Mouse (Mus musculus): ENCODE data around the gene Gpi1. TPM values are rescaled to one million over a fixed set of nuclear protein-coding genes. Genes with fewer than 3 reads are reported as not detected.
A peak's percentile ranks its signal among the peaks of the same experiment; 100 is the strongest.

Gpi1 gene
- polyA plus RNA-seq, 1 experiment from 2014 or later = 264 TPM

GRCm38 (mm10) chr7:34169454-34169853 is 60.7 kb downstream of the Gpi1 start, which contains the start of gene Uba2:
Gene Uba2, minus strand, starts transcription at chr7:34169599.
- Histone ChIP-seq H3K36me3 (peaks cover 9% of the 10 kb centered on the region), H3K4me1 (peaks cover 11% of the 10 kb centered on the region), H3K4me3 (peak within 1 kb of the TSS; percentile 65), H3K27me3 (no peaks in the 10 kb centered on the region), H3K4me2 (peak within 1 kb of the TSS; percentile 74), H3K9me3 (no peaks in the 10 kb centered on the region), H3K9ac (peak within 1 kb of the TSS; percentile 86), H3K27ac (peak within 1 kb of the TSS; percentile 85; the same call in 1 of the 2 replicates)
- no peak for ATAC-seq (ENCODE audit: borderline replicate concordance, extremely low read depth, low FRiP score, low TSS enrichment)
- WGBS = 80% methylated on average over 3 of the region's 3 CpGs

DNA sequence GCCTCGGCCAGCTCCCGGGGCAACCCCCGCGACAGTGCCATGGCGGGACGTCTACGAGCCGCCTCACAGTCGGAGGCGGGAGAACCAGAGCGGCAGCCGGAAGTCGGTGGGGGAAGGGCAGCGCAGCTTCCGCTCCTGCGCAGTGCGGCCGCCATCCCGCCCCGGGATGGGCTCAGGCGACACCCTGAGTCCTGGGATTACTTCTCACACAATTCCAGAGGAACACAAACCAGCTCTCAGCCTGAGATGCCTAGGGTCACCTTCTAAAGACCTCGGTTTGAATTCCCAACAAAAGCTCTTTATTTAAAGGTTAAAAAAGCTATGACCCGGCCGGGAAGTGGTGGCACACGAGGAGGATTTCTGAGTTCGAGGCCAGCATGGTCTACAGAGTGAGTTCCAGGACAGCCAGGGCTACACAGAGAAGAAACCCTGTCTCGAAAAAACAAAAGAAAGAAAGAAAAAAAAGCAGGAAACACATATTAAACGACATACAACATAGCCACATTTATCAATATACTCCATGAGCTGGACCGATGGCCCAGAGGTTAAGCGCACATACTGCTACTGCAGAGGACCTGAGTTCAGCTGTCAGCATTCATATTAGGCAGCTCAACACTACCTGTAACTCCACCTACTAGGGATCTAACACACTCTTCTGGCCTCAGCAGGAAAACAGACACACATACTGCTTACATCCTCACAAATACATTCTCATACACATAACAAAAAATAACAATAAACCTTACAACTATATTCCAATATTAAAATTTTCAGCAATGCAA is 61.5 kb downstream of the Gpi1 start:
- no peaks in the 10 kb centered on the region for H3K9me3 ChIP-seq
- H3K36me3 ChIP-seq = peaks cover 16% of the 10 kb centered on the region

DNA sequence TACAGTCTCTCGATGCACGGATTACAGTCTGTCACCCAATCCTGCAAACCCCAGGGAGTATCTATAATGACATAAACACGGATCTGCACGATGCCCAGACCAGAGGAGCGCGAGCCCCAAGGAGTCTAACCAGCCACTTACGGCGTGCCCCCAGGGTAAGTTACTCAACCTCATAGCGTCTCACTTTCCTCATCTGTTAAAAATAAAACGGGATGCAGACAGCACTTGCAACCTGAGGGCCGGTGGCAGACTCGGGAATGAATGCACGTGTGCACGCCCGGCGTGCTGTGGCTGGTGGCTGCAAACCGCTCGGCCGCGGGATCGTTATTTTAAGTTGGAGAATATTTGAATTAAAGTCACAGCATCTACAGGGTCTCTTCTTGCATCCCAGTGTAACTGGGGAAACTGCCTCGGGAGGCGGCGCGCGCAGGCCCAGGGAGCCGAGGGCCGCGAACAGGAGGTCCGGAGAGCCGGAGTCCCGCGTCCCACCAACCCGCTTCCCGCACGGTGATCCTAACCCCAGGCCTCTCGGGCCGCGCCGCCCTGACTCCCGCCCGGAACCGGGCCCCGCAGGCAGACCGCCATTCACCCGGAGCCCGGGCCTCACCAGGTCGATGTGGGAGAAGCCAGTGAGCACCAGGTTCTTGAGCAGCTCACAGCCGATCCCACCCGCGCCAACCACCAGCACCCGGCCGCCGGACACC is 62.2 kb downstream of the Gpi1 start:
- Histone ChIP-seq H3K4me1 (peaks cover 11% of the 10 kb centered on the region), H3K9me3 (no peaks in the 10 kb centered on the region), H3K27ac (peak overlapping the region; percentile 85), H3K36me3 (peaks cover 23% of the 10 kb centered on the region), H3K9ac (peak overlapping the region; percentile 86), H3K4me2 (peak overlapping the region; percentile 74), H3K4me3 (peak overlapping the region; percentile 65), H3K27me3 (no peaks in the 10 kb centered on the region)
- ATAC-seq (ENCODE audit: borderline replicate concordance, extremely low read depth, low FRiP score, low TSS enrichment) = peak; percentile 41
- under 1% methylated on average over 54 of the region's 54 CpGs for WGBS

More for the DNA sequence above, 61.5 kb downstream of the Gpi1 start:
- H3K4me3 ChIP-seq = peak overlapping the region; percentile 65
- H3K27me3 ChIP-seq = no peaks in the 10 kb centered on the region
- peaks cover 11% of the 10 kb centered on the region for H3K4me1 ChIP-seq
- peak overlapping the region; percentile 85 for H3K27ac ChIP-seq
- peak overlapping the region; percentile 74 for H3K4me2 ChIP-seq
- H3K9ac ChIP-seq = peak overlapping the region; percentile 86
- peak; percentile 95 for ATAC-seq (ENCODE audit: borderline replicate concordance, extremely low read depth, low FRiP score, low TSS enrichment)
- WGBS = 10% methylated on average over 30 of the region's 30 CpGs

- no peaks in the 10 kb centered on the region for H3K9me3 ChIP-seq
- H3K4me2 ChIP-seq = peak overlapping the region; percentile 26; the same call in 1 of the 2 replicates
- no peak for ATAC-seq (ENCODE audit: borderline replicate concordance, extremely low read depth, low FRiP score, low TSS enrichment)
- H3K27me3 ChIP-seq = no peaks in the 10 kb centered on the region
- peak overlapping the region; percentile 5; the same call in 1 of the 2 replicates for H3K4me3 ChIP-seq
- H3K9ac ChIP-seq = 0 out of 2 replicates have a peak overlapping the region, but pooled peaks have one; percentile 19
- WGBS = 40% methylated on average over 4 of the region's 4 CpGs
- H3K36me3 ChIP-seq = peaks cover 34% of the 10 kb centered on the region
- H3K27ac ChIP-seq = no peak overlapping the region
- H3K4me1 ChIP-seq = peaks cover 11% of the 10 kb centered on the region
Observed at GRCm38 (mm10) chr7:34166850-34167249, 63.3 kb downstream of the Gpi1 start.

- no peak for ATAC-seq (ENCODE audit: borderline replicate concordance, extremely low read depth, low FRiP score, low TSS enrichment)
- H3K4me2 ChIP-seq = no peak overlapping the region
- no peaks in the 10 kb centered on the region for H3K27me3 ChIP-seq
- no peak overlapping the region for H3K27ac ChIP-seq
- peaks cover 11% of the 10 kb centered on the region for H3K4me1 ChIP-seq
- no peak overlapping the region for H3K4me3 ChIP-seq
- 49% methylated on average over 3 of the region's 3 CpGs for WGBS
- no peak overlapping the region for H3K9ac ChIP-seq
- H3K9me3 ChIP-seq = no peaks in the 10 kb centered on the region
- peaks cover 43% of the 10 kb centered on the region for H3K36me3 ChIP-seq
Observed at GRCm38 (mm10) chr7:34165999-34166398, 64.1 kb downstream of the Gpi1 start.

DNA sequence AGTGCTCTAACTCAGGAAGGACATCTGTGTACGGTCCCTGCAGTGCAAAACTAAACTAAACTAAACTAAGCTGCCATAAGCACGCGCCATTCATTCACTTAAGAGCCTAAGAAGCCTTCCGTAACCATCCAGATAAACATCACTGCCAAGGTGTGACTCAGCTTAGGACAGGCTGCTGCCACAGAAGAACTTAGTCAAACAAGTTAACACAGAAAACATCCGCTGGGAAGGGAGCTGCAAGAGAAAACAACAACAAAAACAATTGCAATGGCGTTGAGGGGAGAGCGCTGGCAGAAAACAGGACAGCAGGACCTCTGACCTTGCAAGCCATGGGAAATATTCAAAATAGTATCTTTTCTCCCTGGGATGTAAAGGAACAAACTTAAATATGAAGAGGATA is 65.5 kb downstream of the Gpi1 start:
- ATAC-seq (ENCODE audit: borderline replicate concordance, extremely low read depth, low FRiP score, low TSS enrichment) = no peak
- Histone ChIP-seq H3K27ac (no peak overlapping the region), H3K36me3 (peaks cover 54% of the 10 kb centered on the region), H3K9me3 (no peaks in the 10 kb centered on the region), H3K4me3 (no peak overlapping the region), H3K27me3 (no peaks in the 10 kb centered on the region), H3K4me2 (no peak overlapping the region), H3K9ac (no peak overlapping the region), H3K4me1 (peaks cover 11% of the 10 kb centered on the region)
- WGBS = 88% methylated on average over 7 of the region's 7 CpGs

- Histone ChIP-seq H3K36me3 (peaks cover 96% of the 10 kb centered on the region), H3K27ac (no peak overlapping the region), H3K9ac (no peak overlapping the region), H3K4me3 (no peak overlapping the region), H3K9me3 (no peaks in the 10 kb centered on the region), H3K4me1 (no peaks in the 10 kb centered on the region), H3K27me3 (no peaks in the 10 kb centered on the region), H3K4me2 (no peak overlapping the region)
- 93% methylated on average over 3 of the region's 3 CpGs for WGBS
- no peak for ATAC-seq (ENCODE audit: borderline replicate concordance, extremely low read depth, low FRiP score, low TSS enrichment)
Observed at GRCm38 (mm10) chr7:34159167-34159566, 71.0 kb downstream of the Gpi1 start.

- Histone ChIP-seq H3K9me3 (no peaks in the 10 kb centered on the region), H3K4me2 (no peak overlapping the region), H3K4me1 (no peaks in the 10 kb centered on the region), H3K27ac (no peak overlapping the region), H3K36me3 (peaks cover 96% of the 10 kb centered on the region), H3K4me3 (no peak overlapping the region), H3K9ac (no peak overlapping the region), H3K27me3 (no peaks in the 10 kb centered on the region)
- 89% methylated on average over 3 of the region's 3 CpGs for WGBS
- no peak for ATAC-seq (ENCODE audit: borderline replicate concordance, extremely low read depth, low FRiP score, low TSS enrichment)
Observed at GRCm38 (mm10) chr7:34157994-34158393, 72.1 kb downstream of the Gpi1 start.

Other genes starting within 250 kb of the Gpi1 start
- gene Scgb2b27, start 216.4 kb downstream of the Gpi1 start, polyA plus RNA-seq (2015; fragmentation: Nextera tagmentation; extraction: Ambion mirVana) = not detected in 2 replicates
- gene Scgb1b27, start 208.9 kb downstream of the Gpi1 start, polyA plus RNA-seq (2015; fragmentation: Nextera tagmentation; extraction: Ambion mirVana) = not detected in 2 replicates
- not detected in 2 replicates for gene Scgb1b30, start 134.9 kb downstream of the Gpi1 start, polyA plus RNA-seq (2015; fragmentation: Nextera tagmentation; extraction: Ambion mirVana)
- 7.6 and 8.9 TPM in 2 replicates for gene Wtip, start 97.1 kb downstream of the Gpi1 start, polyA plus RNA-seq (2015; fragmentation: Nextera tagmentation; extraction: Ambion mirVana)
- gene Uba2, start 60.7 kb downstream of the Gpi1 start, polyA plus RNA-seq (2015; fragmentation: Nextera tagmentation; extraction: Ambion mirVana) = 218 and 227 TPM in 2 replicates
- gene Pdcd2l, start 33.7 kb downstream of the Gpi1 start, polyA plus RNA-seq (2015; fragmentation: Nextera tagmentation; extraction: Ambion mirVana) = 57.6 and 58.1 TPM in 2 replicates
- gene Gm6096, start 20.7 kb upstream of the Gpi1 start, polyA plus RNA-seq (2015; fragmentation: Nextera tagmentation; extraction: Ambion mirVana) = 0.57 TPM in 1 of 2 replicates, not detected in the other
- gene 4931406P16Rik, start 83.2 kb upstream of the Gpi1 start, polyA plus RNA-seq (2015; fragmentation: Nextera tagmentation; extraction: Ambion mirVana) = 44.8 and 51.8 TPM in 2 replicates
- 94.9 and 98.5 TPM in 2 replicates for gene Lsm14a, start 163.0 kb upstream of the Gpi1 start, polyA plus RNA-seq (2015; fragmentation: Nextera tagmentation; extraction: Ambion mirVana)

Data from lung, embryonic 15.5 days (tissue).